Comparison of ENCODE assay signal across 17 mouse cellular contexts in the genomic region with DNA sequence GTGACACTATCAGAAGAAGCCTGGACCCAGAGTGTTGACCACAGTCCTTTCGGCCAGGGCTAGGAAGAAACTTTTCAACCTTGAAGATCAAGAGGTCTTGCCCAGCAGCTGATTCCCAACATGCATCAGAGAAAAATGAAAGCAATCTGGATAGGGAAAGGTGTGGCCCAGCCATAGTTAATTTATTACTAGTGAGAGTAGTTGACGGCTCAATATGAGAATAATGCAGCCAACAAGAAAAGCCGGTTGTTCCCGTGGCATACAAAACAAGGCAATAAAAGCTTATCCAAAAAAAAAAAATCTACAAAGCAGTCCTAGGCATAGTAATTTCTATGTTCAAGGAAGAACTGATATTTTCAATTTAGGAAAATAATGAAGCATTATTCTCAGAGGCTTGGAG. TPM values are rescaled to one million over a fixed set of nuclear protein-coding genes. Genes with fewer than 3 reads are reported as not detected.
"Had no signal": no experiment of that assay in that cellular context is flagged by ENCODE, and none has a peak within 500 bp of the region (broad histone marks: within the 10 kb centered on the region; RNA-seq: fewer than 3 reads in every experiment).

No protein-coding gene starts in this region.

- H3K27me3 ChIP-seq: hindbrain, embryonic 12.5 days; limb, embryonic 13.5 days; liver, embryonic 15.5 days; midbrain, embryonic 13.5 days; neural tube, embryonic 15.5 days had no signal

- H3K9me3 ChIP-seq: hindbrain, embryonic 12.5 days; limb, embryonic 13.5 days; liver, embryonic 15.5 days; midbrain, embryonic 13.5 days; neural tube, embryonic 15.5 days had no signal

- H3K4me2 ChIP-seq: hindbrain, embryonic 12.5 days; limb, embryonic 13.5 days; liver, embryonic 11.5 days; liver, embryonic 15.5 days; midbrain, embryonic 13.5 days; neural tube, embryonic 15.5 days had no signal

- H3K4me3 ChIP-seq: hindbrain, embryonic 12.5 days; limb, embryonic 13.5 days; liver, embryonic 15.5 days; midbrain, embryonic 13.5 days; neural tube, embryonic 15.5 days had no signal

- H3K27ac ChIP-seq: hindbrain, embryonic 12.5 days; limb, embryonic 13.5 days; liver, embryonic 15.5 days; midbrain, embryonic 13.5 days; neural tube, embryonic 15.5 days had no signal

- H3K36me3 ChIP-seq: hindbrain, embryonic 12.5 days; limb, embryonic 13.5 days; liver, embryonic 15.5 days; midbrain, embryonic 13.5 days; neural tube, embryonic 15.5 days had no signal

- H3K9ac ChIP-seq: hindbrain, embryonic 12.5 days; limb, embryonic 13.5 days; liver, embryonic 15.5 days; midbrain, embryonic 13.5 days; neural tube, embryonic 15.5 days had no signal

- H3K4me1 ChIP-seq: hindbrain, embryonic 12.5 days; limb, embryonic 13.5 days; liver, embryonic 15.5 days; midbrain, embryonic 13.5 days; neural tube, embryonic 15.5 days had no signal

- DNase-seq: layer of hippocampus, adult 9-11 months; layer of hippocampus, postnatal 36 days; lung, adult 2 months; lung, postnatal 36 days; right cerebral cortex, adult 18-20 months; right cerebral cortex, postnatal 25 days; thymus, adult 2 months; thymus, postnatal 25 days had no signal

- ATAC-seq: hindbrain, embryonic 16.5 days; inflammation-experienced regulatory T-cells, adult 6 months; lung, postnatal 0 days; midbrain, embryonic 13.5 days had no signal

RNA-seq across cellular contexts. Expression of a gene that starts 16.5 kb away (rescaled TPM):
- polyA plus RNA-seq: inflammation-experienced regulatory T-cells, adult 6 months had no signal
